Mouse (Mus musculus) spleen, adult 18-20 months (tissue): ENCODE results near the gene E030018B13Rik.
A peak's percentile ranks its signal among the peaks of the same experiment; 100 is the strongest.

ENCODE experiments used
- DNase-seq, 2 experiments: peaks; one replicate each; pipeline ENCODE4 v3.0.0; 2022; ENCODE audit warnings: mixed read lengths in 2 of 2

E030018B13Rik gene

GRCm38 (mm10) chr7:63918771-63919768 lies 2.4 kb downstream of the E030018B13Rik start:
- peak in 1 of 2 experiments; percentile 11 for DNase-seq

GRCm38 (mm10) chr7:63921909-63922562 lies 5.4 kb downstream of the E030018B13Rik start:
- peak in 1 of 2 experiments; percentile 44 for DNase-seq

GRCm38 (mm10) chr7:63922571-63922970 lies 5.9 kb downstream of the E030018B13Rik start:
- no peak for DNase-seq

GRCm38 (mm10) chr7:63922975-63923374 lies 6.3 kb downstream of the E030018B13Rik start:
- no peak for DNase-seq

GRCm38 (mm10) chr7:63924151-63924550 lies 7.5 kb downstream of the E030018B13Rik start:
- no peak for DNase-seq

GRCm38 (mm10) chr7:63924747-63925412 lies 8.2 kb downstream of the E030018B13Rik start:
- peak in 1 of 2 experiments; percentile 30 for DNase-seq

- DNase-seq = peak; percentile 55 to 64
These were observed 9.0 kb downstream of the E030018B13Rik start for GRCm38 (mm10) chr7:63925413-63926360.

GRCm38 (mm10) chr7:63926492-63926891 lies 9.8 kb downstream of the E030018B13Rik start:
- no peak for DNase-seq

- no peak for DNase-seq
These were observed 10.5 kb downstream of the E030018B13Rik start for GRCm38 (mm10) chr7:63927121-63927520.

GRCm38 (mm10) chr7:63929080-63929479 lies 12.4 kb downstream of the E030018B13Rik start:
- DNase-seq = no peak

- DNase-seq = peak in 1 of 2 experiments; percentile 16
These were observed 13.5 kb downstream of the E030018B13Rik start for GRCm38 (mm10) chr7:63930132-63930531.

GRCm38 (mm10) chr7:63930766-63931165 lies 14.1 kb downstream of the E030018B13Rik start:
- DNase-seq = no peak

- no peak for DNase-seq
These were observed 15.8 kb downstream of the E030018B13Rik start for GRCm38 (mm10) chr7:63932461-63932860.

- DNase-seq = no peak
These were observed 17.2 kb downstream of the E030018B13Rik start for GRCm38 (mm10) chr7:63933905-63934304.

GRCm38 (mm10) chr7:63934530-63934929 lies 17.9 kb downstream of the E030018B13Rik start:
- no peak for DNase-seq

- no peak for DNase-seq
These were observed 19.1 kb downstream of the E030018B13Rik start for GRCm38 (mm10) chr7:63935809-63936187.

GRCm38 (mm10) chr7:63936188-63936985 lies 19.7 kb downstream of the E030018B13Rik start:
- DNase-seq = peak; percentile 78 to 82

GRCm38 (mm10) chr7:63936986-63937235 lies 20.3 kb downstream of the E030018B13Rik start:
- no peak for DNase-seq

- DNase-seq = peak; percentile 87 to 93
These were observed 20.8 kb downstream of the E030018B13Rik start for GRCm38 (mm10) chr7:63937236-63938065.
